Mouse (Mus musculus) G1E-ER4 (cell line): ENCODE measurements around the gene Trpv6. TPM values are rescaled to one million over a fixed set of nuclear protein-coding genes. Genes with fewer than 3 reads are reported as not detected.

Experiments used
- GATA1 ChIP-seq: IDR thresholded peaks from one replicate; pipeline ENCODE4 v1.8.0; 2012; ENCODE audit warnings: low read length, inconsistent platforms
- polyA plus RNA-seq: library from polyadenylated mRNA; stranded (reverse); fragments of >175 nt; gene quantifications from 2 replicates; pipeline ENCODE4 v1.2.3, GENCODE M21; 2012

The Trpv6 gene
- not detected in 2 replicates for polyA plus RNA-seq

GRCm38 (mm10) chr6:41636178-41636577 lies at the start of gene Trpv6:
Gene Trpv6, minus strand, starts transcription at chr6:41636405.
- TF ChIP-seq GATA1: no peak

- TF ChIP-seq GATA1: no peak
Measured at GRCm38 (mm10) chr6:41685596-41685995, 49.4 kb upstream of the Trpv6 start.

- TF ChIP-seq GATA1: no peak
Measured at GRCm38 (mm10) chr6:41684911-41685310, 48.7 kb upstream of the Trpv6 start.

GRCm38 (mm10) chr6:41684131-41684530 lies 47.9 kb upstream of the Trpv6 start, which contains the start of gene Llcfc1:
Gene Llcfc1, plus strand, starts transcription at chr6:41684431.
- TF ChIP-seq GATA1: no peak

- no peak for TF ChIP-seq GATA1
Measured at GRCm38 (mm10) chr6:41681656-41682055, 45.5 kb upstream of the Trpv6 start.

- no peak for TF ChIP-seq GATA1
Measured at GRCm38 (mm10) chr6:41680669-41681068, 44.5 kb upstream of the Trpv6 start, which contains the start of gene Trpv5. Gene Trpv5, minus strand, starts transcription at chr6:41680769.

- TF ChIP-seq GATA1: no peak
Measured at GRCm38 (mm10) chr6:41676530-41676929, 40.3 kb upstream of the Trpv6 start.

- no peak for TF ChIP-seq GATA1
Measured at GRCm38 (mm10) chr6:41662320-41662719, 26.1 kb upstream of the Trpv6 start.

- TF ChIP-seq GATA1: no peak
Measured at GRCm38 (mm10) chr6:41658487-41658886, 22.3 kb upstream of the Trpv6 start.

- no peak for TF ChIP-seq GATA1
Measured at GRCm38 (mm10) chr6:41654648-41655047, 18.4 kb upstream of the Trpv6 start.

- TF ChIP-seq GATA1: no peak
Measured at GRCm38 (mm10) chr6:41653173-41653572, 17.0 kb upstream of the Trpv6 start.

- TF ChIP-seq GATA1: no peak
Measured at GRCm38 (mm10) chr6:41646672-41647071, 10.5 kb upstream of the Trpv6 start.

- TF ChIP-seq GATA1: no peak
Measured at GRCm38 (mm10) chr6:41646220-41646619, 10.0 kb upstream of the Trpv6 start.

GRCm38 (mm10) chr6:41643227-41643626 lies 7.0 kb upstream of the Trpv6 start:
- no peak for TF ChIP-seq GATA1

GRCm38 (mm10) chr6:41642765-41643164 lies 6.6 kb upstream of the Trpv6 start:
- no peak for TF ChIP-seq GATA1

- no peak for TF ChIP-seq GATA1
Measured at GRCm38 (mm10) chr6:41641173-41641866, 5.1 kb upstream of the Trpv6 start.

- TF ChIP-seq GATA1: no peak
Measured at GRCm38 (mm10) chr6:41640449-41640848, 4.2 kb upstream of the Trpv6 start.
